8 mouse cellular contexts compared by ENCODE assay signal in genomic region chr11:94998041-94998531, GRCm38 (mm10). TPM values are rescaled to one million over a fixed set of nuclear protein-coding genes. Genes with fewer than 3 reads are reported as not detected.
DNase-seq lines count a peak whose midpoint lies in the region; ATAC-seq and TF ChIP-seq lines count a peak whose summit lies in the region.

No protein-coding gene starts in this region.

- H3K4me2 ChIP-seq in hindbrain, embryonic 11.5 days (replicated peaks; ENCODE audit: low read depth, low read length), result no peak overlapping the region
- H3K4me2 ChIP-seq in heart, embryonic 11.5 days, result peak overlapping the region; percentile 44
- no peak overlapping the region for H3K4me2 ChIP-seq in kidney, embryonic 15.5 days

- TF ChIP-seq CTCF in bone marrow, adult 2 months (IDR thresholded peaks at IDR 0.05; ENCODE audit: control insufficient read depth, insufficient read depth, low read length), result no peak

- H3K4me3 ChIP-seq in hindbrain, embryonic 10.5 days, result peak overlapping the region; percentile 9; the same call in 1 of the 2 replicates
- no peak overlapping the region for H3K4me3 ChIP-seq in hindbrain, embryonic 11.5 days (ENCODE audit: low read depth, low read length)
- peak overlapping the region; percentile 36 for H3K4me3 ChIP-seq in bone marrow, adult 2 months (replicated peaks; ENCODE audit: control insufficient read depth, low read depth, low read length)
- H3K4me3 ChIP-seq in heart, embryonic 11.5 days (ENCODE audit: low read depth, low read length), result peak overlapping the region; percentile 30
- H3K4me3 ChIP-seq in limb, embryonic 10.5 days, result 0 out of 2 replicates have a peak overlapping the region, but pooled peaks have one; percentile 7
- no peak overlapping the region for H3K4me3 ChIP-seq in kidney, embryonic 15.5 days (replicated peaks)

- H3K36me3 ChIP-seq in hindbrain, embryonic 10.5 days, result peaks cover 89% of the 10 kb centered on the region
- H3K36me3 ChIP-seq in hindbrain, embryonic 11.5 days (ENCODE audit: control insufficient read depth, insufficient read depth, low read length), result peaks cover 21% of the 10 kb centered on the region
- H3K36me3 ChIP-seq in heart, embryonic 11.5 days (ENCODE audit: control insufficient read depth, insufficient read depth, low read length), result peaks cover 33% of the 10 kb centered on the region
- peaks cover 91% of the 10 kb centered on the region for H3K36me3 ChIP-seq in limb, embryonic 10.5 days
- H3K36me3 ChIP-seq in kidney, embryonic 15.5 days, result peaks cover 80% of the 10 kb centered on the region

- peaks cover 81% of the 10 kb centered on the region for H3K4me1 ChIP-seq in hindbrain, embryonic 10.5 days (replicated peaks)
- peaks cover 28% of the 10 kb centered on the region for H3K4me1 ChIP-seq in hindbrain, embryonic 11.5 days (replicated peaks; ENCODE audit: control insufficient read depth, insufficient read depth, low read length)
- peaks cover 17% of the 10 kb centered on the region for H3K4me1 ChIP-seq in bone marrow, adult 2 months (ENCODE audit: control insufficient read depth, insufficient read depth, low read length)
- H3K4me1 ChIP-seq in heart, embryonic 11.5 days (ENCODE audit: control insufficient read depth, insufficient read depth, low read length), result peaks cover 58% of the 10 kb centered on the region
- H3K4me1 ChIP-seq in limb, embryonic 10.5 days, result peaks cover 57% of the 10 kb centered on the region
- peaks cover 69% of the 10 kb centered on the region for H3K4me1 ChIP-seq in kidney, embryonic 15.5 days

- H3K9ac ChIP-seq in hindbrain, embryonic 11.5 days (ENCODE audit: low read depth, low read length), result no peak overlapping the region
- peak overlapping the region; percentile 56 for H3K9ac ChIP-seq in heart, embryonic 11.5 days (ENCODE audit: low read depth, low read length)
- no peak overlapping the region for H3K9ac ChIP-seq in kidney, embryonic 15.5 days

- DNase-seq in hindbrain, embryonic 10.5 days (ENCODE audit: low spot score), result no peak
- DNase-seq in hindbrain, embryonic 11.5 days (ENCODE audit: low spot score), result no peak
- no peak for DNase-seq in limb, embryonic 10.5 days (ENCODE audit: low spot score)
- peak; percentile 59 for DNase-seq in right cerebral cortex, postnatal 25 days
- no peak for DNase-seq in ovary, postnatal 10 days (ENCODE audit: low spot score)

- no peak for ATAC-seq in hindbrain, embryonic 11.5 days (ENCODE audit: low FRiP score)
- no peak for ATAC-seq in heart, embryonic 11.5 days (replicated peaks; ENCODE audit: insufficient number of reproducible peaks, low FRiP score, low TSS enrichment)
- ATAC-seq in kidney, embryonic 15.5 days (replicated peaks; ENCODE audit: low FRiP score), result no peak

- no peaks in the 10 kb centered on the region for H3K9me3 ChIP-seq in hindbrain, embryonic 10.5 days
- no peaks in the 10 kb centered on the region for H3K9me3 ChIP-seq in hindbrain, embryonic 11.5 days (ENCODE audit: control insufficient read depth, low read length)
- no peaks in the 10 kb centered on the region for H3K9me3 ChIP-seq in heart, embryonic 11.5 days (replicated peaks; ENCODE audit: control insufficient read depth, low read length)
- H3K9me3 ChIP-seq in limb, embryonic 10.5 days (replicated peaks), result no peaks in the 10 kb centered on the region
- no peaks in the 10 kb centered on the region for H3K9me3 ChIP-seq in kidney, embryonic 15.5 days (replicated peaks)

- TF ChIP-seq POLR2A in bone marrow, adult 2 months (IDR thresholded peaks at IDR 0.05; ENCODE audit: borderline replicate concordance, control insufficient read depth, low read depth, low read length), result peak; percentile 41; the same call in 1 of the 2 replicates

- no peaks in the 10 kb centered on the region for H3K27me3 ChIP-seq in hindbrain, embryonic 10.5 days (ENCODE audit: insufficient read depth, poor library complexity, severe bottlenecking)
- H3K27me3 ChIP-seq in hindbrain, embryonic 11.5 days (ENCODE audit: control insufficient read depth, insufficient read depth, low read length), result no peaks in the 10 kb centered on the region
- H3K27me3 ChIP-seq in heart, embryonic 11.5 days (ENCODE audit: control insufficient read depth, insufficient read depth, low read length), result no peaks in the 10 kb centered on the region
- H3K27me3 ChIP-seq in limb, embryonic 10.5 days (ENCODE audit: low read depth, poor library complexity, severe bottlenecking), result no peaks in the 10 kb centered on the region
- no peaks in the 10 kb centered on the region for H3K27me3 ChIP-seq in kidney, embryonic 15.5 days

- 89% methylated on average over 16 of the region's 16 CpGs for WGBS in hindbrain, embryonic 10.5 days
- WGBS in hindbrain, embryonic 11.5 days, result 88% methylated on average over 15 of the region's 16 CpGs
- WGBS in bone marrow, adult 2 months, result 32% methylated on average over 16 of the region's 16 CpGs
- WGBS in heart, embryonic 11.5 days (ENCODE audit: insufficient replicate concordance), result 71% methylated on average over 16 of the region's 16 CpGs
- WGBS in limb, embryonic 10.5 days, result 92% methylated on average over 16 of the region's 16 CpGs
- WGBS in kidney, embryonic 15.5 days, result 82% methylated on average over 16 of the region's 16 CpGs

- peak overlapping the region; percentile 72; the same call in 1 of the 2 replicates for H3K27ac ChIP-seq in hindbrain, embryonic 10.5 days
- no peak overlapping the region for H3K27ac ChIP-seq in hindbrain, embryonic 11.5 days (ENCODE audit: low read depth, low read length)
- peak overlapping the region; percentile 64 for H3K27ac ChIP-seq in bone marrow, adult 2 months (ENCODE audit: control insufficient read depth, insufficient read depth, low read depth, low read length, poor library complexity)
- H3K27ac ChIP-seq in heart, embryonic 11.5 days (ENCODE audit: low read depth, low read length), result peak overlapping the region; percentile 69
- H3K27ac ChIP-seq in limb, embryonic 10.5 days, result peak overlapping the region; percentile 50; the same call in 1 of the 2 replicates
- no peak overlapping the region for H3K27ac ChIP-seq in kidney, embryonic 15.5 days

RNA-seq across cellular contexts. Expression of gene Ppp1r9b, which starts 7.3 kb away (rescaled TPM):
- polyA plus RNA-seq in hindbrain, embryonic 10.5 days (2016; fragmentation: Nextera tagmentation; extraction: Ambion mirVana), result 10.4 and 11.8 TPM in 2 replicates
- polyA plus RNA-seq in hindbrain, embryonic 11.5 days (2014; fragmentation: Nextera tagmentation; extraction: Ambion mirVana), result 12.4 and 16.2 TPM in 2 replicates
- polyA plus RNA-seq in bone marrow, adult 2 months (2011; ENCODE audit: insufficient read depth, insufficient read length, low replicate concordance, missing spikeins), result 68.1 and 73.2 TPM in 2 replicates
- 11.4 and 16.3 TPM in 2 replicates for polyA plus RNA-seq in heart, embryonic 11.5 days (2014; fragmentation: Nextera tagmentation; extraction: Ambion mirVana)
- 9.9 and 10.8 TPM in 2 replicates for polyA plus RNA-seq in limb, embryonic 10.5 days (2016; fragmentation: Nextera tagmentation; extraction: Ambion mirVana)
- polyA plus RNA-seq in kidney, embryonic 15.5 days (2015; fragmentation: Nextera tagmentation; extraction: Ambion mirVana), result 10.0 and 10.6 TPM in 2 replicates

RNA-seq across cellular contexts. Expression of gene Samd14, which starts 11.6 kb away (rescaled TPM):
- polyA plus RNA-seq in hindbrain, embryonic 10.5 days (2016; fragmentation: Nextera tagmentation; extraction: Ambion mirVana), result 38.8 and 71.5 TPM in 2 replicates
- 46.1 and 47.6 TPM in 2 replicates for polyA plus RNA-seq in hindbrain, embryonic 11.5 days (2014; fragmentation: Nextera tagmentation; extraction: Ambion mirVana)
- polyA plus RNA-seq in bone marrow, adult 2 months (2011; ENCODE audit: insufficient read depth, insufficient read length, low replicate concordance, missing spikeins), result 54.0 and 80.3 TPM in 2 replicates
- polyA plus RNA-seq in heart, embryonic 11.5 days (2014; fragmentation: Nextera tagmentation; extraction: Ambion mirVana), result 16.0 and 16.3 TPM in 2 replicates
- polyA plus RNA-seq in limb, embryonic 10.5 days (2016; fragmentation: Nextera tagmentation; extraction: Ambion mirVana), result 29.7 and 39.2 TPM in 2 replicates
- 16.9 and 21.2 TPM in 2 replicates for polyA plus RNA-seq in kidney, embryonic 15.5 days (2015; fragmentation: Nextera tagmentation; extraction: Ambion mirVana)

RNA-seq across cellular contexts. Expression of gene Sgca, which starts 22.0 kb away (rescaled TPM):
- polyA plus RNA-seq in hindbrain, embryonic 10.5 days (2016; fragmentation: Nextera tagmentation; extraction: Ambion mirVana), result 0.10 TPM in 1 of 2 replicates, not detected in the other
- 0.11 and 0.29 TPM in 2 replicates for polyA plus RNA-seq in hindbrain, embryonic 11.5 days (2014; fragmentation: Nextera tagmentation; extraction: Ambion mirVana)
- not detected in 2 replicates for polyA plus RNA-seq in bone marrow, adult 2 months (2011; ENCODE audit: insufficient read depth, insufficient read length, low replicate concordance, missing spikeins)
- polyA plus RNA-seq in heart, embryonic 11.5 days (2014; fragmentation: Nextera tagmentation; extraction: Ambion mirVana), result 24.7 and 25.3 TPM in 2 replicates
- polyA plus RNA-seq in limb, embryonic 10.5 days (2016; fragmentation: Nextera tagmentation; extraction: Ambion mirVana), result 0.23 TPM in 1 of 2 replicates, not detected in the other
- 1.2 and 1.7 TPM in 2 replicates for polyA plus RNA-seq in kidney, embryonic 15.5 days (2015; fragmentation: Nextera tagmentation; extraction: Ambion mirVana)

RNA-seq across cellular contexts. Expression of gene Hils1, which starts 30.7 kb away (rescaled TPM):
- polyA plus RNA-seq in hindbrain, embryonic 10.5 days (2016; fragmentation: Nextera tagmentation; extraction: Ambion mirVana), result not detected in 2 replicates
- polyA plus RNA-seq in hindbrain, embryonic 11.5 days (2014; fragmentation: Nextera tagmentation; extraction: Ambion mirVana), result not detected in 2 replicates
- polyA plus RNA-seq in bone marrow, adult 2 months (2011; ENCODE audit: insufficient read depth, insufficient read length, low replicate concordance, missing spikeins), result not detected in 2 replicates
- polyA plus RNA-seq in heart, embryonic 11.5 days (2014; fragmentation: Nextera tagmentation; extraction: Ambion mirVana), result 0.24 TPM in 1 of 2 replicates, not detected in the other
- polyA plus RNA-seq in limb, embryonic 10.5 days (2016; fragmentation: Nextera tagmentation; extraction: Ambion mirVana), result not detected in 2 replicates
- polyA plus RNA-seq in kidney, embryonic 15.5 days (2015; fragmentation: Nextera tagmentation; extraction: Ambion mirVana), result not detected in 2 replicates

RNA-seq across cellular contexts. Expression of gene Pdk2, which starts 43.1 kb away (rescaled TPM):
- 10.7 and 15.2 TPM in 2 replicates for polyA plus RNA-seq in hindbrain, embryonic 10.5 days (2016; fragmentation: Nextera tagmentation; extraction: Ambion mirVana)
- 12.5 and 13.0 TPM in 2 replicates for polyA plus RNA-seq in hindbrain, embryonic 11.5 days (2014; fragmentation: Nextera tagmentation; extraction: Ambion mirVana)
- polyA plus RNA-seq in bone marrow, adult 2 months (2011; ENCODE audit: insufficient read depth, insufficient read length, low replicate concordance, missing spikeins), result 3.2 and 8.1 TPM in 2 replicates
- 45.6 and 53.0 TPM in 2 replicates for polyA plus RNA-seq in heart, embryonic 11.5 days (2014; fragmentation: Nextera tagmentation; extraction: Ambion mirVana)
- polyA plus RNA-seq in limb, embryonic 10.5 days (2016; fragmentation: Nextera tagmentation; extraction: Ambion mirVana), result 9.8 and 21.2 TPM in 2 replicates
- 49.4 and 56.2 TPM in 2 replicates for polyA plus RNA-seq in kidney, embryonic 15.5 days (2015; fragmentation: Nextera tagmentation; extraction: Ambion mirVana)

Comparison
In these comparisons a context has a peak if more than half of its experiments do, and no peak if none do; other contexts are left out.
1. H3K27ac ChIP-seq: peak in hindbrain, embryonic 10.5 days (single experiment), bone marrow, adult 2 months (single experiment), heart, embryonic 11.5 days (single experiment) and limb, embryonic 10.5 days (single experiment); none in hindbrain, embryonic 11.5 days (single experiment) and kidney, embryonic 15.5 days (single experiment).
2. H3K4me3 ChIP-seq: peak in hindbrain, embryonic 10.5 days (single experiment), bone marrow, adult 2 months (single experiment), heart, embryonic 11.5 days (single experiment) and limb, embryonic 10.5 days (single experiment); none in hindbrain, embryonic 11.5 days (single experiment) and kidney, embryonic 15.5 days (single experiment).